Mouse (Mus musculus) left cerebral cortex, adult 2 months (tissue): ENCODE measurements at regions not wholly inside any gene's neighbourhood (a gene's known extent, or its start where the extent isn't known, plus 50 kb on each side); places are given as distances from the start of the nearest gene placed in this dataset.
A peak's percentile ranks its signal among the peaks of the same experiment; 100 is the strongest.
"Not testable (repeated sequence)": the region's sequence is repeated elsewhere in the genome, so short reads cannot be mapped to it uniquely, and the experiment has no call there.

Experiments used
- DNase-seq, 2 experiments: peaks; one replicate each; pipeline ENCODE4 v3.0.0; 2021 to 2022; ENCODE audit warnings: low spot score in 2 of 2, mixed read lengths in 1 of 2; ENCODE audit errors: extremely low spot score in 1 of 2
- H3K27ac ChIP-seq: fragments of 200-600 bp; 2 replicates; pipeline ENCODE4 v1.8.1; 2022
- H3K4me3 ChIP-seq: fragments of 200-600 bp; 2 replicates; pipeline ENCODE4 v1.8.1; 2022
- CTCF ChIP-seq: fragments of 200-600 bp; IDR thresholded peaks from 2 replicates; pipeline ENCODE4 v1.8.1; 2022; ENCODE audit warnings: antibody characterized with exemption, mild to moderate bottlenecking, moderate library complexity
- intact Hi-C: fragments of 180-260 bp; cut with DNase I; formaldehyde crosslinking; loops from one replicate; pipeline ENCODE4 v1.15.1; 2025

DNA sequence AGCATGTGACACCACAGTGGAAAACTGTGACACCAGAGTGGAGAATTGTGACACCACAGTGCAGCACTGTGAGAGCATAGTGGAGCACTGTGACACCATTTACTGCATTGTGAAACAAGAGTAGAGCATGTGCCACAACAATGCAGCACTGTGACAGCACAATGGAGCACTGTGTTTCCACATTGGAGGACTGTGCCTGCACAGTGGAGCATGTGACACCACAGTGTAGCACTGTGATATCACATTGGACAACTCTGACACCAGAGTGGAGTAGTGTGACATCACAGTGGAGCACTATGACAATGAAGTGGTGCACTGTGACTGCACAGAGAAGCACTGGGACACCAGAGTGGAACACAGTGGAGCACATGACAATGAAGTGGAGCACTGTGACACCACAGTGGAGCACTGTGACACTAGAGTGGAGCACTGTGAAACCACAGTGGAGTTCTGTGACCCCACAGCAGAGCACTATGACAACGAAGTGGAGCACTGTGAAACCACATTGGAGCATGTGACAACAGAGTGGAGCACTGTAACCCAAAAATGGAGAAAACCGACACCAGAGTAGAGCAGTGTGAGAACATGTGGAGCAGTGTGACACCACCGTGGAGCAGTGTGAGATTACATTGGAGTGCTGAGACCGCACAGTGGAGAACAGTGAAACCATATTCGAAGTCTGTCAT lies 100.9 kb upstream of the Vmn1r2 start:
- no peak for TF ChIP-seq CTCF
- Histone ChIP-seq H3K27ac (no peak overlapping the region), H3K4me3 (no peak overlapping the region)
- intact Hi-C loops, result no loop called here
- DNase-seq, result peak in 1 of 2 experiments; percentile 5

DNA sequence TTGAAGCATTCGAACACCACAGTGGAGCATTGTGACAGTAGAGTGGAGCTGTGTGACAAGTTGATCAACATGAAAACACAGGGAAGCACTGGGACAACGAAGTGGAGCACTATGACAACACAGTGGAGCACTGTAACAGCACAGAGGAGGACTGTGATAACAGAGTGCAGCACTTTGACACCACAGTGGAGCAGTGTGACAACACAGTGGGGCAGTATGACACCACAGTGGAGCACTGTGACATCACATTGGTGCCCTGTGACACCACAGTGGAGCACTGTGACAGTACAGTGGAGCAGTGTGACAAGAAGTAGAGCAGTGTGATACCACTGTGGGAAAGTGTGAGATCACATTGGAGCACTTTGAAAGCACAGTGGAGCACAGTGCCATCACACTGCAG lies 99.9 kb upstream of the Vmn1r2 start:
- no peak overlapping the region for H3K4me3 ChIP-seq
- TF ChIP-seq CTCF, result no peak
- intact Hi-C loops, result loop anchor here (1.0 kb wide), 1 partner anchor 14 kb away; no protein-coding TSS in a partner anchor
- H3K27ac ChIP-seq, result no peak overlapping the region
- peak in 1 of 2 experiments; percentile 3 for DNase-seq

DNA sequence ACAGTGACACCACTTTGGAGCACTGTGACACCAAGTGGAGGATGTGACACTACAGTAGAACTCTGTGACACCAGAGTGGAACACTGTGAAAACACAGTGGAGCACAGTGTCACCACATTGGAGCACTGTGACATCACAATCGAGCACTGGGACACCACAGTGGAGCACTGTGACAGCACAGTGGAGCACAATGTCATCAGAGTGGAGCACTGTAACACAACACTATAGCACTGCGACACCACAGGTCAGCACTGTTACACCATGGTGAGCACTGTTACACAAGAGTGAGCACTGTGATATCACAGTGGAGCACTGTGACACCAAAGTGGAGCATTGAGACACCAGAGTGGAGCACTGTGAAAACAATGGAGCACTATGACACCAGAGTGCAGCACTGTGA lies 99.5 kb upstream of the Vmn1r2 start:
- no peak for TF ChIP-seq CTCF
- Histone ChIP-seq H3K27ac (no peak overlapping the region), H3K4me3 (no peak overlapping the region)
- intact Hi-C loops, result loop anchor here (1.0 kb wide), 1 partner anchor 14 kb away; no protein-coding TSS in a partner anchor
- DNase-seq, result peak in 1 of 2 experiments; percentile 11

DNA sequence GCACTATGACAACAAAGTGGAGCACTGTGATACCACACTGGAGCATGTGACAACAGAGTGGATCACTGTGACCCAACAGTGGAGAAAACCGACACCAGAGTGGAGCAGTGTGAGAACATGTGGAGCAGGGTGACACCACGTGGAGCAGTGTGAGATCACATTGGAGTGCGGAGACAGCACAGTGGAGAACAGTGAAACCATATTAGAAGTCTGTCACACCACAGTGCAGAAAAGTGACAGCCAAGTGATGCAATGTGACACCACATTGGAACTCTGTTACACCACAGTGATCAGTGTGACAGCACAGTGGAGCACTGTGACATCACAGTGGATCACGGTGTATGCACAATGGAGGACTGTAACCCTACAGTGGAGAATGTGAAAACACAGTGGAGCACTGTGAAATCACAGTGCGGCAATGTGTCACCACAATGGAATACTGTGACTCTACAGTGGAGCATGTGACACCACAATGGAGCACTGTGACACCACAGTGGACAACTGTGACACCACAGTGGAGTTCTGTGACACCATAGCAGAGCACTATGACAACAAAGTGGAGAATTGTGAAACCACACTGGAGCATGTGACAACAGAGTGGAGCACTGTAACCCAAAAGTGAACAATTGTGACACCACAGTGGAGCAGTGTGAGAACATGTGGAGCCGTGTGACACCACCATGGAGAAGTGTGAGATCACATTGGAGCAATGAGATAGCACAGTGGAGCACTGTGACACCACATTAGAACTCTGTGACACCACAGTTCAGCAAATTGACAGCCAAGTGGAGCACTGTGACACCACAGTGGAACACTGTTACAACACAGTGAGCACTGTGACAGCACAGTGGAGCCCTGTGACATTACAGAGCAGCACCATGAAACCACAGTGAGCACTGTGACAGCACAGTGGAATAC lies 98.6 kb upstream of the Vmn1r2 start:
- Histone ChIP-seq H3K27ac (no peak overlapping the region), H3K4me3 (no peak overlapping the region)
- no peak for TF ChIP-seq CTCF
- intact Hi-C loops, result no loop called here
- peak in 1 of 2 experiments; percentile 6 for DNase-seq

DNA sequence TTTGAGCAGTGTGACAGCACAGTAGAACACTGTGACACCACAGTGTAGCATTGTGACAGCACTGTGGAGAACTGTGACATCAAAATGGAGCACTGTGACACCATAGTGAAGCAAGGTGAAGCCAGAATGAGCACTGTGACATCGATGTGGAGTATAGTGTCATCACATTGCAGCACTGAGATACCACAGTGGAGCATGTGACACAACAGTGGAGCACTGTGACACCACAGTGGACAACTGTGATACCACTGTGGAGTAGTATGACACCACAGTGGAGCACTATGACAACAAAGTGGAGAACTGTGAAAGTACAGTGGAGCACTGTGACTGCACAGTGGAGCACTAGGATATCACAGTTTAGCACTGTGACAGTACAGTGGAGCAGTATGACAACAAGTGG lies 97.8 kb upstream of the Vmn1r2 start:
- peak in 1 of 2 experiments; percentile 6 for DNase-seq

DNA sequence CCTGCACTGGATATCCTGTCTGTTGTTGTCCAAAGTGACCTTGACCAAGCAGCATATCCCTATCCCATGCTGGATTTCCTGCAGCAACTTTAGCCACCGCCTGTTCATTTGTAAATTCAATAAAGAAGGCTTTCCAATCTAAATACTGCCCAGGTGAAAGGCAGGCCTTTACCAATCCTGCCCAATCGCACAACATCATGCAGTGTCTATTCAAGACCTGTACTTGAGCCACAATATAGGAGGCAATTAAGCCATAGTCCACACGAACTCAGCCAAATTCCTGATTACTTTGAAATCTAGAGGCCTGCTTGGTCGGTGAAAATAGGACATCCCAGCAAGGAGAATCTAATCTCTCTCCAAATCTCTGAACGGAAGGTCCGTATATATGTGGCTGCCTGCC lies 95.8 kb upstream of the Vmn1r2 start:
- intact Hi-C loops, DNase-seq, H3K4me3 ChIP-seq, H3K27ac ChIP-seq: not testable (repeated sequence)

More for the DNA sequence above, 97.8 kb upstream of the Vmn1r2 start:
- Histone ChIP-seq H3K4me3 (no peak overlapping the region), H3K27ac (no peak overlapping the region)
- no peak for TF ChIP-seq CTCF
- intact Hi-C loops, result no loop called here

DNA sequence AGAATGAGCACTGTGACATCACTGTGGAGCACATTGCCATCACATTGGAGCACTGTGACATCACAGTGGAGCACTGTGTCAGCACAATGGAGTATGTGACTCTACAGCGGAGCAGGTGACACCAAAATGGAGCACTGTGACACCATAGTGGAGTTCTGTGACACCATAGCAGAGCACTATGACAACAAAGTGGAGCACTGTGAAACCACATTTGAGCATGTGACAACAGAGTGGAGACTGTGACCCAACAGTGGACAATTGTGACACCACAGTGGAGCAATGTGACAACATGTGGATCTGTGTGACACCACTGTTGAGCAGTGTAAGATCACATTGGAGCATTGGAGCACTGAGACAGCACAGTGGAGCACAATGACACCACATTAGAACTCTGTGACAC lies 87.2 kb upstream of the Vmn1r2 start:
- no peak overlapping the region for H3K4me3 ChIP-seq
- intact Hi-C loops, result no loop called here
- no peak for TF ChIP-seq CTCF
- peak in 1 of 2 experiments; percentile 5 for DNase-seq
- no peak overlapping the region for H3K27ac ChIP-seq

DNA sequence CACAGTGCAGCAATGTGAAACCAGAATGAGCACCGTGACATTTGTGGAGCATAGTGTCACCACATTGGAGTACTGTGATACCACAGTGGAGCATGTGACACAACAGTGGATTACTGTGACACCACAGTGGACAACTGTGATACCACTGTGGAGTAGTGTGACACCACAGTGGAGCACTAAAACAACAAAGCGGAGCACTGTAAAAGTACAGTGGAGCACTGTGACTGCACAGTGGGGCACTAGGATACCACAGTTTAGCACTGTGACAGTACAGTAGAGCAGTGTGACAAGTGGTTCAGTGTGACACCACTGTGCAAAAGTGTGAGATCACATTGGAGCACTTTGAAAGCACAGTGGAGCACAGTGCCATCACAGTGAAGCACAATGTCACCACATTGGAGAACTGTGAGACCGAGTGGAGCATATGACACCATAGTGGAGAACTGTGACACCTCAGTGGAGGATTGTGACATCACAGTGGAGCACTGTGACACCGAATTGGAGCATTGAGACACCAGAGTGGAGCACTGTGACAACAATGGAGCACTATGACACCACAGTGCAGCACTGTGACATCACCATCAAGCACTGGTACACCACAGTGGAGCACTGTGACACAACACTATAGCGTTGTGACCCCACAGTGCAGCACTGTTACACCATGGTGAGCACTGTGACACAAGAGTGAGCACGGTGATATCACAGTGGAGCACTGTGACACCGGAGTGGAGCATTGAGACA lies 86.6 kb upstream of the Vmn1r2 start:
- H3K27ac ChIP-seq, result no peak overlapping the region
- intact Hi-C loops, result loop anchor here (1.0 kb wide), 1 partner anchor 13 kb away; no protein-coding TSS in a partner anchor
- DNase-seq, result peak in 1 of 2 experiments; percentile 5
- H3K4me3 ChIP-seq, result no peak overlapping the region
- TF ChIP-seq CTCF, result no peak

DNA sequence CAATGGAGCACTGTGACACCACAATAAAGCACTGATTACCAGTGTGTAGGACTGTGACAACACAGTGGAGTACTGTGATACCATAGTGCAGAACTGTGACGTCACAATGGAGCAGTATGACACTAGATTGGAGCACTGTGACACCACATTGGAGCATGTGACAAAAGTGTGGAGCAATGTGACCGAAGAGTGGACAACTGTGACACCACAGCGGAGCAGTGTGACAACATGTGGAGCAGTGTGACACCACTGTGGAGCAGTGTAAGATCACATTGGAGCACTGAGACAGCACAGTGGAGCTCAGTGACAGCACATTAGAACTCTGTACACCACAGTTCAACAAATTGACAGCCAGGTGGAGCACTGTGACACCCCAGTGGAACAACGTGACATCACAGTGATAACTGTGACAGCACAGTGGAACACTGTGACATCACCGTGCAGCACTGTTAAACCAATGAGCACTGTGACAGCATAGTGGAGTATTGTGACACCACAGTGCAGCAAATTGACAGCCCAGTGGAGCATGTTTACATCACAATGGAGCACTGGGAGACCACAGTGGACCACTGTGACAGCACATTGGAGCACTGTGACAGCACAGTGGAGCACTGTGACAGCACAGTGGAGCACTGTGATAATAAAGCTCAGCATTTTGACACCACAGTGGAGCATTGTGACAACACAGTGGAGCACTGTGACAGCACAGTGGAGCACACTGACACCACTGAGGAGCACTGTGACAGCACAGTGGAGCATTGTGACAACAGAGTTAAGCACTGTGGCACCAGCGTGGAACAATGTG lies 85.8 kb upstream of the Vmn1r2 start:
- peak in 1 of 2 experiments; percentile 5 for DNase-seq
- Histone ChIP-seq H3K4me3 (no peak overlapping the region), H3K27ac (no peak overlapping the region)
- TF ChIP-seq CTCF, result no peak
- intact Hi-C loops, result loop anchor here (1.0 kb wide), 1 partner anchor 14 kb away; no protein-coding TSS in a partner anchor

DNA sequence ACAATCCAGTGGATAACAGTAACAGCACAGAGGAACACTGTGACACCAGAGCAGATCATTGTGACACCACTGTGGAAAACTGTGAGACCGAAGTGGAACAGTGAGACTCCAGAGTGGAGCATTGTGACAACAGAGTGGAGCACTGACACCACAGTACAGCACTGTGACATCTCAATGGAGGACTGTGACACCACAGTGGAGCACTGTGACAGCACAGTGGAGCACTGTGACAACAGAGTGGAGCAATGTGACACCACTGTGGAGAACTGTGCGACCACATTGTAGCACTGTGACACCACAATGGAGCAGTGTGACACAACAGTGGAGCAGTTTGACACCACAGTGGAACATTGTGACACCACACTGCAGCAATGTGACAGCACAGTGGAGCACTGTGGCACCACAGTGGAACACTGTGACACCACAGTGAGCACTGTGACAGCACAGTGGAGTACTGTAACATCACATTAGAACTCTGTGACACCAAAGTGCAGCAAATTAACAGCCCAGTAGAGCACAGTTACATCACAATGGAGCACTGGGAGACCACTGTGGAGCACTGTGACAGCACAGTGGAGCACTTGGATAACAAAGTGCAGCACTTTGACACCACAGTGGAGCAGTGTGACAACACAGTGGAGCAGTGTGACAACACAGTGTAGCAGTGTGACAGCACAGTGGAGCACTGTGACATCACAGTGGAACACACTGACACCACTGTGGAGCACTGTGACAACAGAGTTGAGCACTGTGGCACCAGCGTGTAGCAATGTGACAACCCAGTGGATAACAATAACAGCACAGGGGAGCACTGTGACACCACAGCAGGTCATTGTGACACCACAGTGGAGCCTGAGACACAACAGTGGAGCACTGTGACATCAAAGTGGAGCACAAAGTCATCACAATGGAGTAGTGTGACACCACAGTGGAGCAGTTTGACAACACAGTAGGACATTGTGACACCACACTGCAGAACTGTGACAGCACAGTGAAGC lies 84.9 kb upstream of the Vmn1r2 start:
- no peak overlapping the region for H3K27ac ChIP-seq
- intact Hi-C loops, result loop anchor here (1.0 kb wide), 1 partner anchor 15 kb away; no protein-coding TSS in a partner anchor
- no peak overlapping the region for H3K4me3 ChIP-seq
- TF ChIP-seq CTCF, result no peak
- peak in 1 of 2 experiments; percentile 3 for DNase-seq
